Mouse (Mus musculus): Measurements from ENCODE around the gene Rab4b.

Rab4b gene

GRCm38 (mm10) chr7:27182498-27182897 lies 3.8 kb upstream of the Rab4b start:
- DNase-seq, result no peak

GRCm38 (mm10) chr7:27180837-27181695 lies 2.4 kb upstream of the Rab4b start, which contains the start of the genes Gm21983 and Mia:
Gm21983 (minus strand) TSS chr7:27181086.
Mia (minus strand) TSS chr7:27181157.
- DNase-seq, result no peak

- DNase-seq, result no peak
These were observed 1.3 kb upstream of the Rab4b start for GRCm38 (mm10) chr7:27180036-27180435.

- no peak for DNase-seq
These were observed 672 bp upstream of the Rab4b start for GRCm38 (mm10) chr7:27179217-27179918.

- DNase-seq, result no peak
These were observed 763 bp downstream of the Rab4b start for GRCm38 (mm10) chr7:27177942-27178323.

GRCm38 (mm10) chr7:27174896-27175295 lies 3.8 kb downstream of the Rab4b start:
- DNase-seq, result no peak

- DNase-seq, result no peak
These were observed 4.2 kb downstream of the Rab4b start for GRCm38 (mm10) chr7:27174496-27174895.

GRCm38 (mm10) chr7:27170981-27171380 lies 7.7 kb downstream of the Rab4b start:
- DNase-seq, result no peak

- no peak for DNase-seq
These were observed 10.3 kb downstream of the Rab4b start for GRCm38 (mm10) chr7:27168371-27168770.

GRCm38 (mm10) chr7:27167475-27168094 lies 11.1 kb downstream of the Rab4b start:
- no peak for DNase-seq

- peak; percentile 95 for DNase-seq
These were observed 11.9 kb downstream of the Rab4b start, which contains the start of gene Egln2 for GRCm38 (mm10) chr7:27166614-27167474. Egln2 (minus strand) TSS chr7:27166802.

GRCm38 (mm10) chr7:27166229-27166613 lies 12.5 kb downstream of the Rab4b start:
- peak; percentile 89 for DNase-seq

GRCm38 (mm10) chr7:27165696-27166095 lies 13.0 kb downstream of the Rab4b start:
- peak; percentile 35 for DNase-seq

- DNase-seq, result no peak
These were observed 13.6 kb downstream of the Rab4b start for GRCm38 (mm10) chr7:27165007-27165655.

GRCm38 (mm10) chr7:27164112-27164947 lies 14.4 kb downstream of the Rab4b start:
- no peak for DNase-seq

- DNase-seq, result no peak
These were observed 15.3 kb downstream of the Rab4b start for GRCm38 (mm10) chr7:27163450-27163805.

GRCm38 (mm10) chr7:27162780-27163449 lies 15.8 kb downstream of the Rab4b start:
- no peak for DNase-seq

GRCm38 (mm10) chr7:27161744-27162143 lies 17.0 kb downstream of the Rab4b start:
- no peak for DNase-seq

GRCm38 (mm10) chr7:27160921-27161320 lies 17.8 kb downstream of the Rab4b start:
- no peak for DNase-seq

GRCm38 (mm10) chr7:27159882-27160281 lies 18.8 kb downstream of the Rab4b start:
- DNase-seq, result peak; percentile 91

GRCm38 (mm10) chr7:27159256-27159655 lies 19.4 kb downstream of the Rab4b start:
- DNase-seq, result no peak

Measured in thymus, postnatal 25 days (tissue).